Mouse (Mus musculus) gastrocnemius, adult 2 months (tissue): ENCODE measurements around the gene Neo1. TPM values are rescaled to one million over a fixed set of nuclear protein-coding genes. Genes with fewer than 3 reads are reported as not detected.
A peak's percentile ranks its signal among the peaks of the same experiment; 100 is the strongest.
"Not testable (repeated sequence)": the region's sequence is repeated elsewhere in the genome, so short reads cannot be mapped to it uniquely, and the experiment has no call there.

Source experiments
- DNase-seq: peaks from one replicate; pipeline ENCODE4 v3.0.0; 2022
- H3K27ac ChIP-seq: fragments of 200-600 bp; 2 replicates; pipeline ENCODE4 v1.8.1; 2022; ENCODE audit warnings: mild to moderate bottlenecking
- H3K4me3 ChIP-seq: fragments of 200-600 bp; 2 replicates; pipeline ENCODE4 v1.8.1; 2022; ENCODE audit warnings: mild to moderate bottlenecking, moderate library complexity
- CTCF ChIP-seq: fragments of 200-600 bp; IDR thresholded peaks from 2 replicates; pipeline ENCODE4 v1.8.1; 2022; ENCODE audit warnings: antibody characterized with exemption, mild to moderate bottlenecking, moderate library complexity
- intact Hi-C: fragments of 180-260 bp; cut with DNase I; formaldehyde crosslinking; loops from one replicate; pipeline ENCODE4 v1.15.1; 2025
- total RNA-seq, 2 experiments: library from RNA; stranded (reverse); gene quantifications; 2 replicates each; pipeline ENCODE4 v1.2.3; 2021

Neo1 gene
- total RNA-seq, 2 experiments from 2014 or later = 30.2 to 34.2 TPM

DNA sequence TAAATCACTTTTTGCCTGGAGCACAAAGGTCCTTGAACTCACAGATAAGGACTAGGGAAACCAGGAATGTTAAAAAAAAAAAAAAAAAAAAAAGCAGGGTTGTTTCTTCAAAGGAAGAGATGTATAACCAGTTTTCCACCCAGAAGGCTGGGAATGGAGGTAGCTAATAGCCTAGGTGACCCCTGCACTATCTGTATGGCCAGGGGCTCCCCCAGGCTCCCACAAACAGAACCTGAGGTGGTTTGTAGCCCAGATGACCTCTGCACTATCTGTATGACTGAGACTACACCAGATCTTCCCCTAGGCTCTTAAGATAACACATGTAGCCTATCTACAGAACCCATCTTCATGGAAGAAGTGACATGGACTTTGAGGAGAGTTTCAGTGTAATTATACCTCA is 5.6 kb upstream of the Neo1 start:
- Histone ChIP-seq H3K27ac (no peak overlapping the region), H3K4me3 (no peak overlapping the region)
- TF ChIP-seq CTCF = no peak
- DNase-seq = no peak
- intact Hi-C loops = no loop called here

DNA sequence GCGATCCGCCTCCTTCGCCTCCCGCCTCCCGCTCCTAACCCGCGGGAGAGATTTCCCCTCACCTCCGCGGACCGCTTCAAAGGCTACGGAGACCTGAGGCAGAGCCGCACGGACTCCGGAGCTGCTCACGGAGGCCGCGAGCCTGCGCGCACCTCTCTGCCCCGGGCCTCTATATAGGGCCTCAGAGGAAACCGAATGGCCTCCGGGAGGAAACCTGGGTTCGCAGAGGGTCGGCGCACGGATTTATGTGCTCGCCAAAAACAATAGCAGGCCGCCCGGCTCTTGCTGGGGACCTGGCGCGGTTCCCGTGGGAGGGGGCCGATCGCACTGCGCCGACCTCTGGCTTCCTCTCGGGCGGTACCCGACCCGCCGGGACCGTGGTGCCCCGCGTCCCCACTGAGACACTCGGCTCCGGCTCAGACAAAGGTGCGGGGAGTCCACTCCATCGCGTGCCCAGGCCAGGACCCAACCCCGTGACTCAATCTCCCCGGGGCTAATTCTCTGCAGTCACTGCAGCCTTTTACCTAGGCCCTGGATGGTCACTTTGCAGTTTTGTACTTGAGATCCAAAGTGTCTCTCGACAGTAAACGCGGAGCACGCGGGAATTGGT is 596 bp upstream of the Neo1 start:
- peak overlapping the region; percentile 86 for H3K4me3 ChIP-seq
- H3K27ac ChIP-seq = peak overlapping the region; percentile 99
- peak; percentile 74 for DNase-seq
- TF ChIP-seq CTCF = no peak
- intact Hi-C loops = loop anchor here (2.0 to 5.0 kb wide), 2 partner anchors 95 to 152 kb away; no protein-coding TSS in a partner anchor

DNA sequence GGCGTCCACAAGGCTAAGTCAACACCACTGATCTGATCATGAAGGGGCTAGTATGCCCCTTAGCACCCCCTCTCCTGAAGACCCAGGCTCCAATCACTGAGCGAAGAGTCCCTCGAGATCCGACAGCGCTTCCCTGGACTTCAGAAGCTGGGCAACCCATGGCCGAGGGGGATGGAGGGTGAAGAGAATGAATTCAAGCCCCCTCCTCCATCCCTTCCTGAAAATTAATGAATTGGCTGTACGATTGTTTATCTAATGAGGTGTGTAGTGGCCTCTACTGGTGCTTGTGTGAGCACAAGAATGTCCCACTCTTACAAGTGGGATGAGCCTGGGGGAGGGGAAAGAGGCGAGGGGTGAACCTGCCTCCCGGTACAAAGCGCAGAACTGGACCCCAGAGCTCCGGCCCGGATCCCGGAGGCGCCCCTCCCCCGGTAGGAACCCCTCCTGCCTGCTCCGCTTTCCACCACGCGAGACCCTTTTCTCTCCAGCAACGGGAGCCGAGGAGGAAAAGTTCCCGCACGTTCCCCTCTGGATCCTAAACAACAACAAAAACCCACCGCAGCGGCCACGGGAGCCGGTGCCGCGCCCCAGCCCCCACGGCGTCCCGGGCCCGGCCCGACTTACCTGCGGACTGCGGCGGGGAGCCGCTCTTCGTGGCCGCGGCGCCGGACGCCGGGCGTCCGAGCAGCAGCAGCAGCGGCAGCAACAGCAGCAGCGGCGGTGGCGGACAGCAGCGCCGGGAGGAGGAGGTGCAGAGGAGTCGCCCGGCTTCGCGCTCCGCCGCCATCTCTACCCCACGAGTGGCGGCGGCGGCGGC is 691 bp downstream of the Neo1 start:
- Histone ChIP-seq H3K27ac (peak overlapping the region; percentile 99), H3K4me3 (peak overlapping the region; percentile 86)
- peak; percentile 59 for DNase-seq
- intact Hi-C loops = loop anchor here (2.0 to 5.0 kb wide), 3 partner anchors 19 to 153 kb away; no protein-coding TSS in a partner anchor
- peak; percentile 54 for TF ChIP-seq CTCF

DNA sequence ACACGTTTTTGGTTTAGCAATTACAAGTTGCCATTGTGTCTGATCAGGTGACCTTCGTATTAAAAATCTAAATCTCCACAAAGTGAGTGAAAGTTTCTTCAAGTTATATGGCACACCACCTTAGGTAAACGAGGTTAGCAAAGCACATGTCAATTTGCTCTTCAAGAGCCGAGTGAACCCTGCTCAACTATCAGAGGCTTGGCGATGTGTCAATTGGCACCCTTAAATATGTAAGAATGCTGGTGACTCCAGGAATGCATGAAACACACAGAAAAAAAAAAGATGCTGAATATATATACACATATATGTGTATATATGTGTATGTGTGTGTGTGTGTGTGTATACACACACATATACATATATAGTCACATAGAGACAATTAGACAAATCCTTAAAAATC is 1.4 kb downstream of the Neo1 start:
- no peak for TF ChIP-seq CTCF
- H3K27ac ChIP-seq = peak overlapping the region; percentile 99
- intact Hi-C loops = loop anchor here (2.0 to 5.0 kb wide), 2 partner anchors 18 to 97 kb away; no protein-coding TSS in a partner anchor
- peak overlapping the region; percentile 86 for H3K4me3 ChIP-seq
- DNase-seq = peak; percentile 23

DNA sequence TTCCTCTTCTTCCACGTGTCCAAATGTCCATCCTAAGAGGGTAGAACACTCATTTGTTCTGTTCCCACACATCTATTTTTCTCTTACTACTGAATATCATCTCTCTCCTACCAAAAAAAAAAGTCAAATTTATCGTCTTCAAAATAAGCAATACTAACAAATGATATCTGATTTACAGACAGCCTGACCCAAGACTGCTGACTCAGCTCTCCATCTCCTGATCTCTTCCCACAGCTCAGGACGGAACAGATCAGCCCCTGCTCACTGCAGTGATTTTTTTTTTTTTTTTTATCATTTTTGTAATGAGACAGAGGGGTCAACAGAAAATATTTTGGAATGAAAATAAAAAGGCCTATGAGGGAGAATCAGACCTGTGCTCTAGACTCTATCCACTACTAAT is 2.7 kb downstream of the Neo1 start:
- no peak overlapping the region for H3K27ac ChIP-seq
- no peak for DNase-seq
- intact Hi-C loops = no loop called here
- H3K4me3 ChIP-seq = no peak overlapping the region; the same call in 1 of the 2 replicates
- TF ChIP-seq CTCF = no peak

DNA sequence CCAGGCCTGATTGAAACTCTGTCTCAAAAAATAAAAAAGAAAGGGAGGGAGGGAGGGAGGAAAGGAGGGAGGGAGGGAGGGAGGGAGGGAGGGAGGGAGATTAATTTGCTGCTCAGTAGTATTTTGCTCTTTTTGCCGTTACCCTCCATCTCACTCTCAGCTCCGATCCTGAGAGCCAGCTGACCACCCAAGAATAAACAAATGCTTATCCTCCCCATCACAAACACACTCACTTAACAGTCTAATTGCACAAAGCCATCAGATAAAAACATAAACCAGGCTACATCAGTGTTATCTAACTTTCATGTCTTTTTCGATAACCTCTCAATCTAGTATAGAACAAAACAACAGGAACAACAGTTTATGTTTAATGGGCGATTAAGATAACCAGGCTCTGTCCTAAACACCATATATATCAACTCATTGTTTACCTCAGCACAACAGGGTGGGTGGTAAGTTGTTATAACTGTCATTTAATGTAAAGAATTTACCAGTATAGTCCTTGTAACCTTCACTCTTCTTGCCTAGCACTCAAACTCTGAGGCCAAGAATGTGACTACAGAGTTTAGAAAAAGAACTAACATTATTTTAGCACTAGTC is 11.9 kb downstream of the Neo1 start:
- no peak for DNase-seq
- no peak overlapping the region for H3K27ac ChIP-seq
- intact Hi-C loops = no loop called here
- no peak for TF ChIP-seq CTCF
- H3K4me3 ChIP-seq = no peak overlapping the region

DNA sequence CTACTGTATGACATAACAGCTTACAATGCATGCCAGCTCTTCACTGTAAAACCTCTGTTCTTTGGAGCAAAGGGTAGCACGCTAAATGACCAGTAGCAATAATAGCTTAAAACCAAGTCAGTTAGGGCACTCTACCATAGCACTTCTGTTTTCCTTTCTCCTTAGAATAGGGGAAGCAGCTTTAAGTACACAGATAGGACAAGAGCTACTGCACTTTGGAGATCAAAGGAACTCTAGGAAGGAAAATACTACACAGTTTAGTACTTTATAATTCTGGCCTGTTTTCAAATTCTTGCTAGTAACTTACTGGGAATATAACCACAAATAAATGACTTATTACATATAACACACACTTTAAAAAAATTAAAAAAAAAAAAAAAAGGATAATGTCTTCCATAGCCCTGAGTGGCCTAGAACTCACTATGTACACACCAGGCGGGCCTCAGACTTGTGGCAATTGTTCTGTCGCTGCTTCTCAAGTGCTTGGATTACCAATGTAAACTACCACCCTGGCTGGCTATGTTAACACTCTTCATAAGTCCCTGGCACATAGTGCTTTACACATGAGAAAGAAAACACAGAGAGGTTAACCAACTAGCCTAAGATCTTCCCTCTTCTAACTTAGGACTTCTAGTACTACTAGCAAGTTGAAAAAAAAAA is 20.1 kb downstream of the Neo1 start:
- no peak for DNase-seq
- intact Hi-C loops = loop anchor here (2.0 kb wide), 1 partner anchor 19 kb away; no protein-coding TSS in a partner anchor
- Histone ChIP-seq H3K27ac (no peak overlapping the region), H3K4me3 (no peak overlapping the region)
- TF ChIP-seq CTCF = no peak

DNA sequence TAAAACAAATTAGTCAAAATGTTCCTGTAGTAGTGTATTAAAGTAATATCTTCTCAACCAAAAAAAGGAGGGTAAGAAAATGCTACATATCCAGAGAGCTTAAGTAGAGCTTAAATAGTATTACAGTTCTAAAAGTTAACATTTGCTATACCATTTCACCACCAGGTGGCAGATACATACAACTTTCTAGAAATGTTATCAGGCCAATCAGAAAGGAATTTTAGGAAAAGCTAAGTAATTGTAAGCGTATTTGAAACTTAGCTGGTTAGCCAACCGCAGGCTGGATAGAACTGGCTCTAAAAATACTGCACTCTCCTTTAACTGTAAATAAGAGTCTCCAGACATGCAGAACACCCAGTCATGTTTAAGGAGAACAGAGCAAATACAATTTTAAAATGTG is 22.9 kb downstream of the Neo1 start:
- intact Hi-C loops = loop anchor here (2.0 kb wide), 2 partner anchors 233 to 265 kb away; no protein-coding TSS in a partner anchor
- H3K27ac ChIP-seq = 0 out of 2 replicates have a peak overlapping the region, but pooled peaks have one; percentile 32
- no peak for DNase-seq
- H3K4me3 ChIP-seq = no peak overlapping the region
- peak; percentile 85 for TF ChIP-seq CTCF

DNA sequence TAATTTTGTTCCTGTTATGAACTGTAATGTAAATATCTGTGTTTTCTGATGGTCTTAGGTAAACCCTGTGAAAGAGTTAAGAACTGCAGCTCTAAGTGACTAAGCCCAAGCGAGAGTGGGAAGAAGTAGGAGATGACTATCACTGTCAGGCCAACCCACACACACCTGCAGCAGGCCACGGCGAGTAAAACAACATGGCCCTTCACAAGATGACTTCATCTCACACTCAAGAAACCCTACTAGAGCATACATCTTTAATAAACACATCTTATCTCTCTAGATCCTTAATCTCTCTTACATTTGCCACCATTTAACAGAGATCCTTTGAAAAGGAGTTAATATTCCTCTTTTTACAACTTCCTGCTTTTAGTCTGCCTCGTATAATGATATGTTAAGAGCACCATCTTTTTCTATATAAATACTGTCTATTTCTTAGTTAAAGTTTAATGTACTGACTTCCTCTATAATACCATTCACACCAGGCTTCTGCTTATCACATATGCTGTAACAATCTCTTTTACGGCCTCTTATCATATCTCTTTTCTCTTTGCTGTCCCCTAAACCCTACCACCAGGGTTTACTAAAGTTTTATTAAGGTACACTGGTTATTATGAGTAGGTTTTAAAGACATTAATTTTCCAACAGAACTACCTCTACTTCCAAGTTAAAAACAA is 46.8 kb downstream of the Neo1 start:
- no peak for TF ChIP-seq CTCF
- no peak overlapping the region for H3K4me3 ChIP-seq
- intact Hi-C loops = no loop called here
- no peak for DNase-seq
- H3K27ac ChIP-seq = no peak overlapping the region

DNA sequence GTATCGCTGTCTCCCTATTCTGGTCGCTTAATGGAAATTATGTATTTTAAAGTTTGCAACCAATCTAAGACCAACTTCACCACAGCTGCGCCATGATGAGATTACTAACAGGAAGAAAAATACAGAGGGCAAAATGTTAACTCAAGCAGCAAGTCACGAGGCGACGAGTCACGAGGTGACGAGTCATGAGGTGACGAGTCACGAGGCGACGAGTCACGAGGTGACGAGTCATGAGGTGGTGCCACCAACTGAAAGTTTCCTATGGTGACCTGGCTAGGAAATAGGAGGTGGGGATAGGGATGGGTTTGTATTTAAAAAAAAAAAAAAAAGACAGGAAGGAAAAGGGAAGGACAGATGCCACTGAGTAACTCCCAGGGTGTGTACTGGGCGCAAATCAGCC is 57.2 kb downstream of the Neo1 start:
- DNase-seq = no peak
- no peak for TF ChIP-seq CTCF
- intact Hi-C loops = no loop called here
- no peak overlapping the region for H3K27ac ChIP-seq
- no peak overlapping the region for H3K4me3 ChIP-seq

DNA sequence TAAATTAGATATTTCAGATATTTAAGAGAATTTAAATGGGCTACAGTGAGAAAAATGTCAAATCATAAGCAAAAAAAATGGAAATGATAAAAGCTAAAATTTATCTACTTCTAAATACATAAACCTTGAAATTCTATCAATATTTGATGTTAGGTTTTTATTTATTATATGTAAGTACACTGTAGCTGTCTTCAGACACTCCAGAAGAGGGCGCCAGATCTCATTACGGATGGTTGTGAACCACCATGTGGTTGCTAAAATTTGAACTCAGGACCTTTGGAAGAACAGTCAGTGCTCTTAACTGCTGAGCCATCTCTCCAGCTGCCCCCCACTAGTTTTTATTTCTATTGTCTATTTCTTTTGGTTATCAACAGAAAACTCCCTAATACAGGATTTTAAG is 65.1 kb downstream of the Neo1 start:
- intact Hi-C loops, DNase-seq, H3K4me3 ChIP-seq, H3K27ac ChIP-seq: not testable (repeated sequence)
- peak; percentile 45 for TF ChIP-seq CTCF

DNA sequence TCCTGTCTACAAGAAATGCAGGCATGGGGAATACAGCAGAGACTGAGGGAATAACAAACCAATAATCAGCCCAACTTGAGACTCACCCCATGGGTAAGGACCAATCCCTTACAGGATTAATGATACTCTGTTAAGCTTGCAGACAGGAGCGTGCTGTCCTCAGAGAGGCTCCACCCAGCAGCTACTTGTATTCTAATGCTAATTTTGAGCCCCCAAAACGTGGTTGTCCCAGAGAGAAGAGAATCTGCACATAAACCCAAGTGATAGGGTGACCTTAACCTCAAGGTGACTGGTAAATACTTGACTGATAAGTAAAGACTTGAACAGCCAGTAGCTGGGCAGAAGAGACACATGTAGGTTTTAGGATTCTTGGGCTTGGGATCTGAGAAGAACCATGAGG is 68.9 kb downstream of the Neo1 start:
- intact Hi-C loops = no loop called here
- H3K27ac ChIP-seq = no peak overlapping the region
- no peak for TF ChIP-seq CTCF
- H3K4me3 ChIP-seq = no peak overlapping the region
- DNase-seq = no peak
